Mouse (Mus musculus) lung, postnatal 0 days (tissue): ENCODE results near the gene Ndufv3.

Experiments used
- CTCF ChIP-seq: IDR thresholded peaks from 2 replicates; pipeline ENCODE4 v1.5.1; 2016; ENCODE audit warnings: antibody characterized with exemption, mild to moderate bottlenecking
- EP300 ChIP-seq: IDR thresholded peaks from 2 replicates; pipeline ENCODE4 v1.6.1; 2016; ENCODE audit warnings: antibody characterized with exemption, mild to moderate bottlenecking, control low read depth

DNA sequence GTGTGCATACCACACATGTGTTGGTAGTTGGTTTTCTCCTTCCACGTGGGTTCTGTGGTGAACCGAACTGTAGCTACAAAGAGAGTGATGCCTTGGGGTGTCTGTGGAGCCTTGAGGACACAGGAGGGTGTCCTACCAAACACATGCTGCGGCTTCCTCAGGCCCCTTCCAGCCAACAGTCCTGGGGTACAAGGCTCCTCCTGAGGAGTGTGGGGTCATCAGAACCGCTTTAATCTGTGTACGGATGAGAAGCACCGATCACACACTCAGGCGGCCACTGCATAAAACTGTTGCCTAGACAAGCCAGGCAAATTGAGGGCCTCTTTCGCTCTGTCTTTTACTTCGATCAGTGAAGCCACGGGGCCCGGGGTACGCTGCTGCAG is 43.7 kb downstream of the Ndufv3 start:
- no peak for TF ChIP-seq CTCF
- TF ChIP-seq EP300 = no peak
